Mouse (Mus musculus) myocyte (in vitro differentiated cells): Measurements from ENCODE around the gene Ucp1. TPM values are rescaled to one million over a fixed set of nuclear protein-coding genes. Genes with fewer than 3 reads are reported as not detected.

Experiments used
- H3K27me3 ChIP-seq: one replicate; pipeline ENCODE4 v1.6.1; 2011; ENCODE audit not compliant: control insufficient read depth, insufficient read depth, insufficient read length
- H3K36me3 ChIP-seq: one replicate; pipeline ENCODE4 v1.6.1; 2011; ENCODE audit not compliant: control insufficient read depth, insufficient read depth
- H3K4me2 ChIP-seq: one replicate; pipeline ENCODE4 v1.6.1; 2011; ENCODE audit warnings: low read depth, control low read depth
- H3K4me3 ChIP-seq: one replicate; pipeline ENCODE4 v1.5.1; 2011; ENCODE audit warnings: mild to moderate bottlenecking, control low read depth, moderate library complexity
- H3K79me2 ChIP-seq: one replicate; pipeline ENCODE4 v1.6.1; 2011; ENCODE audit not compliant: control insufficient read depth, insufficient read depth
- H3ac ChIP-seq: one replicate; pipeline ENCODE4 v1.6.1; 2011; ENCODE audit not compliant: control insufficient read depth, insufficient read length
- CEBPB ChIP-seq: IDR thresholded peaks from 2 replicates; pipeline ENCODE4 v1.6.1; 2011; ENCODE audit warnings: mild to moderate bottlenecking, moderate library complexity; ENCODE audit not compliant: poor library complexity, insufficient read depth, severe bottlenecking
- E2F4 ChIP-seq: IDR thresholded peaks from one replicate; pipeline ENCODE4 v1.6.1; 2011; ENCODE audit warnings: mild to moderate bottlenecking, control low read depth, moderate library complexity; ENCODE audit not compliant: insufficient read depth
- MAX ChIP-seq: IDR thresholded peaks from one replicate; pipeline ENCODE4 v1.6.1; 2011; ENCODE audit warnings: low read depth, mild to moderate bottlenecking, control low read depth
- MYOD1 ChIP-seq, 3 experiments: IDR thresholded peaks; one replicate each; pipeline ENCODE4 v1.6.1; 2011; ENCODE audit warnings: control low read depth in 2 of 3, low read depth in 2 of 3, mild to moderate bottlenecking in 2 of 3, moderate library complexity in 1 of 3; ENCODE audit not compliant: insufficient read length in 2 of 3, control insufficient read depth in 1 of 3
- MYOG ChIP-seq, 3 experiments: IDR thresholded peaks; one replicate each; pipeline ENCODE4 v1.6.1; 2011; ENCODE audit warnings: control low read depth in 2 of 3, low read depth in 2 of 3, mild to moderate bottlenecking in 2 of 3; ENCODE audit not compliant: insufficient read length in 2 of 3, control insufficient read depth in 1 of 3, insufficient read depth in 1 of 3
- POLR2A ChIP-seq: IDR thresholded peaks from one replicate; pipeline ENCODE4 v1.6.1; 2011; ENCODE audit warnings: low read depth, mild to moderate bottlenecking, control low read depth, moderate library complexity; ENCODE audit not compliant: insufficient read length
- POLR2AphosphoS2 ChIP-seq: IDR thresholded peaks from one replicate; pipeline ENCODE4 v1.6.1; 2011; ENCODE audit warnings: low read depth, control low read depth; ENCODE audit not compliant: insufficient read length
- REST ChIP-seq: IDR thresholded peaks from one replicate; pipeline ENCODE4 v1.6.1; 2011; ENCODE audit warnings: mild to moderate bottlenecking, control low read depth, moderate library complexity; ENCODE audit not compliant: insufficient read depth, insufficient read length
- SRF ChIP-seq: IDR thresholded peaks from one replicate; pipeline ENCODE4 v1.6.1; 2011; ENCODE audit warnings: low read depth; ENCODE audit not compliant: control insufficient read depth, insufficient read length
- TCF12 ChIP-seq: IDR thresholded peaks from one replicate; pipeline ENCODE4 v1.6.1; 2011; ENCODE audit warnings: mild to moderate bottlenecking, control low read depth; ENCODE audit not compliant: poor library complexity, insufficient read depth, severe bottlenecking
- TCF3 ChIP-seq: IDR thresholded peaks from one replicate; pipeline ENCODE4 v1.6.1; 2011; ENCODE audit warnings: low read depth, control low read depth; ENCODE audit not compliant: insufficient read length
- USF1 ChIP-seq: IDR thresholded peaks from one replicate; pipeline ENCODE4 v1.6.1; 2011; ENCODE audit warnings: low read depth, mild to moderate bottlenecking, control low read depth, moderate library complexity
- polyA plus RNA-seq: library from polyadenylated mRNA; unstranded; fragments of >200 nt; fragmentation: generic; extraction: Trizol; gene quantifications from one replicate; pipeline ENCODE4 v1.2.1, GENCODE M21; 2012; ENCODE audit warnings: missing spikeins

The Ucp1 gene
- polyA plus RNA-seq = not detected

DNA sequence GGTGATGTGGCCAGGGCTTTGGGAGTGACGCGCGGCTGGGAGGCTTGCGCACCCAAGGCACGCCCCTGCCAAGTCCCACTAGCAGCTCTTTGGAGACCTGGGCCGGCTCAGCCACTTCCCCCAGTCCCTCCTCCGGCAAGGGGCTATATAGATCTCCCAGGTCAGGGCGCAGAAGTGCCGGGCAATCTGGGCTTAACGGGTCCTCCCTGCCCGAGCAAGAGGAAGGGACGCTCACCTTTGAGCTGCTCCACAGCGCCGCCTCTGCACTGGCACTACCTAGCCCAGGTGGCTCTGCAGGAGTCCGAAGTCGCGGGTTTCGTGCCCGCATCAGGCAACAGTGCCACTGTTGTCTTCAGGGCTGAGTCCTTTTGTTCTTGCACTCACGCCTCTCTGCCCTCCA is at the start of gene Ucp1:
TSS of gene Ucp1 (plus strand) at position 177 of the 400 bp plus-strand sequence.
- H3K36me3 ChIP-seq = no peaks in the 10 kb centered on the region
- H3K27me3 ChIP-seq = peaks cover 24% of the 10 kb centered on the region
- H3ac ChIP-seq = no peak within 1 kb of the TSS
- H3K79me2 ChIP-seq = no peaks in the 10 kb centered on the region
- no peak within 1 kb of the TSS for H3K4me3 ChIP-seq
- TF ChIP-seq CEBPB (no peak), REST (no peak), USF1 (no peak)
- no peak within 1 kb of the TSS for H3K4me2 ChIP-seq

DNA sequence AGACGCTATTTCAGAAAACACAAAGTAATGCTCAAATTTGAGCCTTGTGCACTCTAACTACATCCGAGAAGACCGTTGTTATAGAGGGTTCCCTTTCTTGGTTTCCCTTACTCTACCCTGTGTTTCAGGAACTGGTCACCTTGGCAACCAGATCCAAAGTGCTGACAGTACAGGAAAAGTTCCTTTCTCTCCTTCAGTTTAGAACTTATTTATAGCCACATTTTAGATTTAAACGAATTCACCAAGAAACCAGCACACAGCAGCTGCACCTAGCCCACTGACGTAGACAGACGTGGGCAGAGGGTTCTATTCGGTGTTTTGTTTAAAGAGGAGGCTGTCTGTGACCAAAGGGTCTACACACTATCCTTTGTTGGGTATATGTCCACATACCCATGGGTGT is 46.0 kb upstream of the Ucp1 start:
- TF ChIP-seq MYOG (IDR thresholded peaks at IDR 0.05; ENCODE audit: control insufficient read depth in 1 of 3, insufficient read depth in 1 of 3, insufficient read length in 2 of 3, low read depth in 2 of 3) = no peak
- no peak for TF ChIP-seq POLR2AphosphoS2
- TF ChIP-seq TCF3 = no peak
- no peak for TF ChIP-seq MAX
- TF ChIP-seq CEBPB = no peak
- TF ChIP-seq MYOD1 (IDR thresholded peaks at IDR 0.05; ENCODE audit: control insufficient read depth in 1 of 3, insufficient read length in 2 of 3, low read depth in 2 of 3) = no peak
- no peak for TF ChIP-seq SRF
- TF ChIP-seq POLR2A = no peak
- TF ChIP-seq USF1 = no peak
- TF ChIP-seq TCF12 = no peak
- no peak for TF ChIP-seq REST
- TF ChIP-seq E2F4 = no peak
- Histone ChIP-seq H3K27me3 (no peaks in the 10 kb centered on the region), H3K4me3 (no peak overlapping the region), H3K36me3 (no peaks in the 10 kb centered on the region), H3K79me2 (no peaks in the 10 kb centered on the region), H3ac (no peak overlapping the region), H3K4me2 (no peak overlapping the region)

DNA sequence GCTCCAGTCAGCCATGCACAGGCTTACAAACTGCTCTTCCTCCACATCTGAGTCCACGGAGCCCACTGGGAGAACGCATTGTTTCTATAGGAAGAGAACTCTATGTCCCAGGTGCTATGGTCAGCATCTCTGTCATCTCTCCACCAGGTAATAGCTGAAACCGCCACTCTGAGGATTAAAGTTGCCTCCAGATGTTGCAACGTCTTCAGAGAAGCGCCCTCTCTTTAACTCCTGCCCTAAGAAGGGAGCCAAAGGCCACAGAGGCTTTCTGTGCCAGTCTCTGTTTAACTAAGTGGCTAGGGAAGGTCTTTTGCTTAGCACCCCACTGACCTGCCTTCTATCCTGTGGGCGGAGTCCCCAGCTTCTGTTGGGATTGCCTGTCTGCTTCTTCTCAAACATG is 39.3 kb upstream of the Ucp1 start:
- TF ChIP-seq E2F4 (no peak), MYOG (IDR thresholded peaks at IDR 0.05; ENCODE audit: control insufficient read depth in 1 of 3, insufficient read depth in 1 of 3, insufficient read length in 2 of 3, low read depth in 2 of 3) (no peak), POLR2A (no peak), MYOD1 (IDR thresholded peaks at IDR 0.05; ENCODE audit: control insufficient read depth in 1 of 3, insufficient read length in 2 of 3, low read depth in 2 of 3) (no peak), CEBPB (no peak), TCF12 (no peak), POLR2AphosphoS2 (no peak), MAX (no peak), TCF3 (no peak), SRF (no peak), REST (no peak), USF1 (no peak)
- no peak overlapping the region for H3ac ChIP-seq
- no peaks in the 10 kb centered on the region for H3K36me3 ChIP-seq
- H3K4me3 ChIP-seq = no peak overlapping the region
- no peaks in the 10 kb centered on the region for H3K27me3 ChIP-seq
- H3K4me2 ChIP-seq = no peak overlapping the region
- no peaks in the 10 kb centered on the region for H3K79me2 ChIP-seq

DNA sequence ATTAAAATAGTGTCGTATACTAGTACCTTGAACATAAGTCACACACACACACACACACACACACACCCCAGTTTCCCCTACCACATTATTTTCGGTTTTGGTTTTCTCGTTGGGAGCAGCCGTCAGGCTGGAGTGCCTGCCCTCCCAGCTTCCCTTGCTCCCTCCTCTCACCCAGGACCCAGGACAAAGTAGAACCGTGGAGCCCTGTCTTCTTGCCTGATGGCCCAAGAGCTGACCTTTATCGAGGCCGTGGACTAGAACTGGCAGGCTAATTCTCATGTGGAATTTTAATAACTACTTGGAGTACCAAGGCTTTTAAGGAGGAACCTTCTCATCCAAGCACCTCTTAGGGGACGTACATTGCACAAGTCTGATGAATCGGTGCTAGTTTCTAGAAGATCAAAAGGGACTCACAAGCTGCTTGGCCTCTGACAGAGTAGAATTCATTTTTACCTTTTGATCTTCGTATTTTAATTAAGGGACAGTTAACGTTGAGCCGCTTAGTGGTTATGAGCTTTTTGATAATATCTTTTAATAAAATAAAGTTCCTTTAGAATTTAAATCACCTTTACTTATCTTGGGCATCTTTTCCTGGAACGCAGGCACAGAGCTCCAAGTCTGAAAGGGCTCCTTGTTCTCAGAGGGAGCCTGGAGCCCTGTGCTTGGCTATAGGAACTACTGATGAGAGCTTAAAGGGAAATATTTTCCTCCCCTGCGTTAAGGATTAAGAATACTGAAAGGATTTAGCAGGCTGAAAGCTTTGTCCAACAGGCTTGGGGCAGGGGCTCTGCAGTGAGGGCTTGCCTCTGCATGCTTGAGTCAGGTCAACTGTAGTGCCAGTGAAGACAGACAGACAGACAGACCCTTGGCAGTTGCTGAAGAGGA is 38.5 kb upstream of the Ucp1 start:
- no peaks in the 10 kb centered on the region for H3K27me3 ChIP-seq
- H3K79me2 ChIP-seq = no peaks in the 10 kb centered on the region
- no peak overlapping the region for H3K4me2 ChIP-seq
- no peak for TF ChIP-seq E2F4
- TF ChIP-seq TCF3 = no peak
- TF ChIP-seq MAX = no peak
- TF ChIP-seq CEBPB = no peak
- no peak for TF ChIP-seq MYOD1 (IDR thresholded peaks at IDR 0.05; ENCODE audit: control insufficient read depth in 1 of 3, insufficient read length in 2 of 3, low read depth in 2 of 3)
- TF ChIP-seq POLR2A = no peak
- TF ChIP-seq USF1 = no peak
- no peak for TF ChIP-seq REST
- TF ChIP-seq SRF = no peak
- TF ChIP-seq POLR2AphosphoS2 = no peak
- no peak for TF ChIP-seq TCF12
- TF ChIP-seq MYOG (IDR thresholded peaks at IDR 0.05; ENCODE audit: control insufficient read depth in 1 of 3, insufficient read depth in 1 of 3, insufficient read length in 2 of 3, low read depth in 2 of 3) = no peak
- H3K4me3 ChIP-seq = no peak overlapping the region
- no peaks in the 10 kb centered on the region for H3K36me3 ChIP-seq
- H3ac ChIP-seq = no peak overlapping the region
